Mouse (Mus musculus) midbrain, embryonic 12.5 days (tissue): ENCODE measurements around the gene Krtap12-1. TPM values are rescaled to one million over a fixed set of nuclear protein-coding genes. Genes with fewer than 3 reads are reported as not detected.
A peak's percentile ranks its signal among the peaks of the same experiment; 100 is the strongest.
"Not testable (repeated sequence)": the region's sequence is repeated elsewhere in the genome, so short reads cannot be mapped to it uniquely, and the experiment has no call there.

Experiments used
- ATAC-seq: fragments of 200-750 bp; cut with Nextera tagmentation; 2 replicates; pipeline ENCODE4 v1.8.0; 2017; ENCODE audit warnings: low read depth, moderate TSS enrichment, moderate library complexity; ENCODE audit not compliant: low FRiP score
- H3K27ac ChIP-seq: fragments of 300-500 bp; sonication (generic); replicated peaks from 2 replicates; pipeline ENCODE4 v1.5.1; 2016; ENCODE audit warnings: mild to moderate bottlenecking
- H3K27me3 ChIP-seq: fragments of 300-500 bp; sonication (generic); 2 replicates; pipeline ENCODE4 v1.6.1; 2016; ENCODE audit warnings: mild to moderate bottlenecking
- H3K36me3 ChIP-seq: fragments of 300-500 bp; sonication (generic); 2 replicates; pipeline ENCODE4 v1.6.1; 2016
- H3K4me1 ChIP-seq: fragments of 300-500 bp; sonication (generic); 2 replicates; pipeline ENCODE4 v1.6.1; 2016
- H3K4me2 ChIP-seq: fragments of 300-500 bp; sonication (generic); replicated peaks from 2 replicates; pipeline ENCODE4 v1.6.1; 2016; ENCODE audit warnings: mild to moderate bottlenecking, moderate library complexity
- H3K4me3 ChIP-seq: fragments of 300-500 bp; sonication (generic); 2 replicates; pipeline ENCODE4 v1.5.1; 2016; ENCODE audit warnings: mild to moderate bottlenecking
- H3K9ac ChIP-seq: fragments of 300-500 bp; sonication (generic); replicated peaks from 2 replicates; pipeline ENCODE4 v1.6.1; 2016; ENCODE audit warnings: mild to moderate bottlenecking, moderate library complexity
- H3K9me3 ChIP-seq: fragments of 300-500 bp; sonication (generic); 2 replicates; pipeline ENCODE4 v1.6.1; 2016; ENCODE audit warnings: mild to moderate bottlenecking
- WGBS: fragments of 180-500 bp; shearing (Covaris S2); methylation state at CpG from one replicate; pipeline ENCODE4 v1.1.7; 2016; 5-methylcytosine and 5-hydroxymethylcytosine counted together
- polyA plus RNA-seq: library from polyadenylated mRNA; unstranded; fragments of >200 nt; fragmentation: Nextera tagmentation; extraction: Ambion mirVana; gene quantifications from 2 replicates; pipeline ENCODE4 v1.2.1, GENCODE M21; 2016

Gene Krtap12-1
- not detected in 2 replicates for polyA plus RNA-seq

DNA sequence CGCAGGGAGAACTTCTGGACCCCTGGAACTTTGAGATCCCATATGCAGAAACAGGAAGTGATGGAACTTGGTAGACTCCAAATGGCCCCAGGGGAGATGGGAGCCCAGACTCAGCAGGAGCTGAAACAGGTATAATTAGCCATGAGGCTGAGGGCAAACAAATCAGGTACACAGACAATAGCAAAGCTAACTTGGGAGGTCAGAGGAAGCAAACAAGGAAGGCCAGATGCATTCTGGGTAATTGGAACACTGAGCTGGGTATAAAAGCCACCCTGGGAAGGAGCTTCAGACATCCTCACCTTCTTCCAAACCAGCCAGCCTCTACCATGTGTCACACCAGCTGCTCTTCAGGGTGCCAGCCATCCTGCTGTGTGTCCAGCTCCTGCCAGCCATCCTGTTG is at the start of gene Krtap12-1:
Gene Krtap12-1 (plus strand): TSS at position 301 of the 400 bp plus-strand sequence.
- H3K27ac ChIP-seq, H3K4me2 ChIP-seq, ATAC-seq, H3K27me3 ChIP-seq, H3K4me1 ChIP-seq, H3K4me3 ChIP-seq, H3K9ac ChIP-seq, H3K9me3 ChIP-seq, H3K36me3 ChIP-seq: not testable (repeated sequence)
- 86% methylated on average over 1 of the region's 1 CpGs for WGBS

DNA sequence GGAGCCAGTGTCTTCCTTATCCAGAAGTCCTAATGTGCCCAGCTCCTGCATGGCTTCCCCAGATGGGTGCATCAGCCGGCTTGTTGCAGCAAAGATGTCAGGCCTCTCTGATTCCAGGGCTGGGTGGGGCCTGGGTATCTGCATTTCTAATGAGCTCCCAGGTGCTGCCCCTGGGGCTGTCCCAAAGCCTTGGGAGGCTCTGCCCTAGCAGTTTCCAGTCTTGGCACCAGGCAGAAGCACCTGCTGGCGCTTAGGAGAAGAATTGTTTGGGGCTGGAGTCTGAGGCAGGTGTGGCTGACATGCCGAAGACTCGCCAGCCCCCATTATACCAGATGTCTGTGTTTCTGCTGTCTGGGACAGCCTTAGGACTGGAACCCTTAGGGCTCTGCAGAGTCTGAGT is 49.7 kb upstream of the Krtap12-1 start:
- H3K36me3 ChIP-seq = no peaks in the 10 kb centered on the region
- no peak overlapping the region for H3K9ac ChIP-seq
- no peak overlapping the region for H3K27ac ChIP-seq
- H3K9me3 ChIP-seq = no peaks in the 10 kb centered on the region
- 70% methylated on average over 4 of the region's 4 CpGs for WGBS
- peaks cover 3% of the 10 kb centered on the region for H3K27me3 ChIP-seq
- ATAC-seq = no peak
- H3K4me1 ChIP-seq = 0 out of 2 replicates have a peak, but pooled peaks cover 6% of the 10 kb centered on the region
- H3K4me2 ChIP-seq = no peak overlapping the region
- no peak overlapping the region for H3K4me3 ChIP-seq

DNA sequence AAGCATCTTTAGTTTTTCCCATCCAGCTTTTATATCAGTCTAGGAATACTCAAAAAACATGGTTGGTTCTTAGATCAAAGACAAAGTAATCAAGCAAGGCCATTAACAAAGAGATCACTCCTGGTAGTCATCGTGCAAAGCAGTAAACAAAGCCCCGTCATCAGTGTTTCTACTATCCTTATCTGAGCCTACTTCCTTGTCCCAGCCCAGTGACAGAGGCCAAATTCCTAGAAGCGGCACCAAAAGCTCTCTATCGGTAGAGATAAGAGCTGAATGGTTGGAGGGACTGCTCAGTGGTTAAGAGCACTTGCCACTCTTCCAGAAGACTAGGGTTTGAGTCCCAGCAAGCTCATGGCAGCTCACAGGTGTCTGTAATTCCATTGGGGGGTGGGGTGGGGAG is 48.9 kb upstream of the Krtap12-1 start:
- WGBS = 91% methylated on average over 4 of the region's 4 CpGs

DNA sequence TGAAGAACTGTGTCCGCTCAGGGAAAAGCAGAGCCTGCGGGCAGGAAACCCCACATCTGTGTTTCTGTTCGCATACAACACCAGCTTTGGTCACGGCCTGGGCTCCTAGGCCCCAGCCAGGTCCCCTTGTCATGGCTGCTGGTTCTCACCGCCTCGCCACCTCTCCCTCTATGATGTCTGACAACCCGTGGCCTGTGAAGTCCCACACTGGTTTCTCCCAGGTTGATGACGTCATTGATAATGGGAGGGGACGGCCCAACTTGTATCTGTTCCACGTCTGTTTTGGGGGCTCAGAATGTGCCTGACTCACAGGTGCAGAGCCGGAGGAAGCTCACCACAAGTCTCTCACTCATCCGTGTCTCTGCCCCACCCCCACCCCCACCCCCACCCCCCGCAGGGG is 46.6 kb upstream of the Krtap12-1 start:
- peaks cover 33% of the 10 kb centered on the region for H3K27me3 ChIP-seq
- H3K9ac ChIP-seq = no peak overlapping the region
- no peak overlapping the region for H3K4me3 ChIP-seq
- no peak for ATAC-seq
- H3K27ac ChIP-seq = no peak overlapping the region
- WGBS = 59% methylated on average over 13 of the region's 13 CpGs
- no peaks in the 10 kb centered on the region for H3K9me3 ChIP-seq
- H3K4me1 ChIP-seq = peaks cover 20% of the 10 kb centered on the region
- H3K36me3 ChIP-seq = no peaks in the 10 kb centered on the region
- H3K4me2 ChIP-seq = no peak overlapping the region

More for the DNA sequence above, 48.9 kb upstream of the Krtap12-1 start:
- H3K9ac ChIP-seq = no peak overlapping the region
- no peak overlapping the region for H3K4me3 ChIP-seq
- no peaks in the 10 kb centered on the region for H3K9me3 ChIP-seq
- no peaks in the 10 kb centered on the region for H3K36me3 ChIP-seq
- H3K4me1 ChIP-seq = 0 out of 2 replicates have a peak, but pooled peaks cover 6% of the 10 kb centered on the region
- H3K27ac ChIP-seq = no peak overlapping the region
- ATAC-seq = no peak
- no peak overlapping the region for H3K4me2 ChIP-seq
- H3K27me3 ChIP-seq = peaks cover 11% of the 10 kb centered on the region

DNA sequence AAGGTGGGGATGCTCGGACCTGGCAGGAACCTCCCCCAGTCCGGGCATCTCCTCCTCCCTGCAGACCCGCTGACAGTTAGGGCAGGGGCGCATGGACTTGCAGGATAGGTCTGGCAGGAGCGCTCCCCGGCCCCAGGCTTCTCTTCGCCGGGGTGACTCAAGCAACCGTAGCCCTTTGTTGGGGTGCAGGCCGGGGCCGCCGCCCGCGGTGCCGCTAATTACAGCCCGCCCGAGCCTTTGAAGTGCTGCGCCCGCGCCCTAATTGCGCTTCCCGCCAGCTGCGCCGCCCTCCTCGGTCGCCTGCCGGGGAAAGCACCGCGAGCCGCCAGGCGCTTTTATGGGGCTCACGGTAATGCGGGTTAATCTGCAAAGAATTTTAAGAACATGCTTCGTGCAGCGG is 42.8 kb upstream of the Krtap12-1 start:
- Histone ChIP-seq H3K9ac (no peak overlapping the region), H3K4me1 (peaks cover 20% of the 10 kb centered on the region), H3K4me2 (peak overlapping the region; percentile 60), H3K27me3 (peaks cover 41% of the 10 kb centered on the region), H3K36me3 (no peaks in the 10 kb centered on the region), H3K9me3 (no peaks in the 10 kb centered on the region), H3K4me3 (peak overlapping the region; percentile 29), H3K27ac (0 out of 2 replicates have a peak overlapping the region, but pooled peaks have one; percentile 39)
- ATAC-seq = peak; percentile 66
- WGBS = under 1% methylated on average over 35 of the region's 35 CpGs

DNA sequence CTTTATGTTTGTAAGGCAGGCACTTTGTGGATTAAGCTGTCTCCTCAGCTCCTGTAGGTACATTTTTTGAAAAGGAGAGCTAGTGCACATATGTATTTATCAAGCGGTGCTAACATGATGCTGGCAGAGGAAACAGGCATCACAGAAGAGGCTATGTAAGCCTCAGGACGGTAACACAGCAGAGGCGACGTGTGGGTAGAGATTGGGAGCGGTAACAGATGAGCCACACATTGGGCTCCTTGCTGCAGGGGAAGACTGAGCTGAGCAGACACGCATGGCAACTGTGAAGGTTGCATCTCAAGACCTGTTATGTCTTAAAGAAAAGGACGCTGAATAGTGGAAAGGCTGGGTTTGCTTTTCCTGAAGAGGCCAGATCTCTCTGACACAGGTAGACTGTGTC is 37.4 kb upstream of the Krtap12-1 start:
- Histone ChIP-seq H3K27ac (no peak overlapping the region), H3K4me1 (peaks cover 15% of the 10 kb centered on the region), H3K9me3 (no peaks in the 10 kb centered on the region), H3K36me3 (no peaks in the 10 kb centered on the region), H3K4me3 (no peak overlapping the region), H3K9ac (no peak overlapping the region), H3K4me2 (no peak overlapping the region), H3K27me3 (peaks cover 51% of the 10 kb centered on the region)
- 81% methylated on average over 7 of the region's 7 CpGs for WGBS
- ATAC-seq = no peak

DNA sequence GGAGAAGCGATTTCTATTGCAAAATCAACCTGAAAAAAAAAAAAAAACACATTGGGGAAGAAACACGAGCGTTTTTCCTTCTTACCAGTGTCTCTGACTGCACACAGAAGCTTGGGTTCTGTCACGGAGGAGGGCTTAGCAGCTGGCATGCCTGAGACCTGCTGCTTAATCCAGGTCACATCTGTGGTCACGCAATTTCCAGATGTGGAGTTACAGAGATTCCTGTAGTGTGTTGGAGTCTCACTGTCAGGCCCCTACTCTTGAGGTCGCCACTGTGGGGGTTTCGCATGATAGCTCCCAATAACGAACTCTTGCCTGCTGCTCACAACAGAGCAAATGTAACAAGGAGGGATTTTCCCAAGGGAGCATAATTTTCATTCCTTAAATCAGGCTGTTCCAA is 36.2 kb upstream of the Krtap12-1 start:
- H3K27me3 ChIP-seq = peaks cover 51% of the 10 kb centered on the region
- 37% methylated on average over 8 of the region's 8 CpGs for WGBS
- no peak for ATAC-seq

DNA sequence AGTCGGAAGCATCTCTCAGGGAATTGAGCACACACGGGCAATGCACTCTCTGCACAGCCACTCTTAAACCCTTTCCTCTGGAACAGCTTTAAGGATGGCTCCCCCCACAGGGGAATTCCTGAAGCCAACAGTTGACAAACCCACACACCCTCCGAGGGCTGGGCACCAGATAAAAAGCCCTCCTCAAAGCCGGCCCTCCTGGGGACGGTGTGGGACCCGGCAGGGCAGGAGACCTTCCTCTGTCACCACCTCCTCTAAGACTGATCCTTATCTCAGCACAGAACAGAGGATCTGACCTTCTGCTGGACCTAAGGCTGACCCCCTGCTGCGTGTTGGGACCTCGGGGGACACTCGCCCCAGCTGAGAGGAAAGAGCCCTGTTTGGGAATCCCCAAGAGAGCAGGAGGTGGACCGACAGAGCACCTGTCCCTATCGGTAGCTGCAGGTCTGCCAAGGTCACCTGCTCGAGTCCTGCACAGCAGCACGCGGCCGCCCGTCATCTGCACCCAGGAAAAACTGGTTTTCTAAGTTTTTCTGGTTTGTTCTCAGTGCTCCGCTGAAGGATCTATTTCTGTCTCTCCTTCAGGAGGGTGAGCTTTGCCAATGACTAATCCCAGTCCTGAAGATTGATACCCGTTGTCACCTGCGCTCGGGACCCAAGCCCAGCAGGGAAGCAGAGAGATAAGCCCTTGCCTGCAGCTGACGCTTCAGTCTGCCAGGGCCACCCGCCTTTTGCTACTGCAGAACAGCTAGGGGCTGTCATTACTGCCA is 34.3 kb upstream of the Krtap12-1 start, which contains the start of gene Tspear:
Gene Tspear (plus strand): TSS at position 675 of the 770 bp plus-strand sequence.
- H3K4me2 ChIP-seq = no peak within 1 kb of the TSS
- peaks cover 46% of the 10 kb centered on the region for H3K27me3 ChIP-seq
- 8% methylated on average over 20 of the region's 22 CpGs for WGBS
- no peak for ATAC-seq
- no peak within 1 kb of the TSS for H3K9ac ChIP-seq
- H3K36me3 ChIP-seq = no peaks in the 10 kb centered on the region
- no peaks in the 10 kb centered on the region for H3K9me3 ChIP-seq
- no peak within 1 kb of the TSS for H3K27ac ChIP-seq
- peaks cover 20% of the 10 kb centered on the region for H3K4me1 ChIP-seq
- no peak within 1 kb of the TSS for H3K4me3 ChIP-seq

More for the DNA sequence above, 36.2 kb upstream of the Krtap12-1 start:
- H3K36me3 ChIP-seq = no peaks in the 10 kb centered on the region
- no peak overlapping the region for H3K4me2 ChIP-seq
- no peaks in the 10 kb centered on the region for H3K9me3 ChIP-seq
- no peak overlapping the region for H3K9ac ChIP-seq
- H3K4me1 ChIP-seq = peaks cover 12% of the 10 kb centered on the region; the same call in 1 of the 2 replicates
- H3K27ac ChIP-seq = no peak overlapping the region
- H3K4me3 ChIP-seq = no peak overlapping the region

DNA sequence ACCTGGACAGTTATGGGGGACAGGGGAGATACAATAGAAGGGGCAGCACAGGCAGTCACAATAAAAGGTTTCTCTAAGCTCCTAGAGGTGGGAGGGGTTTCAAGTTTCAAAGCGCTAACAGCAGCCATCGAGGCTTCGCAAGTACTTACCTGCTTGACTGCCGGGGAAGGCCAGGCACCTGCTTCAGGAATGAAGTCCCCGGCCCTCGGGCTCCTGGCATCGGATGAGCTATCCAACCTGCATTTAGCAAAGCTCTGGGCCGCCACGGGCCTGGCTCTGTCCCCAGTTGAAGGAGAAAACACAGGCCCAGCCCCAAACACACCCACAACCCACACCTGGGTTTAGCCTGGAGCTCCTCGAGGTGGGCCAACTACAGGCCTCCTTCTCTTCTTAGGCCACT is 33.4 kb upstream of the Krtap12-1 start:
- Histone ChIP-seq H3K27me3 (peaks cover 46% of the 10 kb centered on the region), H3K27ac (no peak overlapping the region), H3K4me3 (no peak overlapping the region), H3K9ac (no peak overlapping the region), H3K9me3 (no peaks in the 10 kb centered on the region), H3K4me1 (peaks cover 20% of the 10 kb centered on the region), H3K4me2 (no peak overlapping the region), H3K36me3 (no peaks in the 10 kb centered on the region)
- no peak for ATAC-seq
- 31% methylated on average over 10 of the region's 10 CpGs for WGBS

DNA sequence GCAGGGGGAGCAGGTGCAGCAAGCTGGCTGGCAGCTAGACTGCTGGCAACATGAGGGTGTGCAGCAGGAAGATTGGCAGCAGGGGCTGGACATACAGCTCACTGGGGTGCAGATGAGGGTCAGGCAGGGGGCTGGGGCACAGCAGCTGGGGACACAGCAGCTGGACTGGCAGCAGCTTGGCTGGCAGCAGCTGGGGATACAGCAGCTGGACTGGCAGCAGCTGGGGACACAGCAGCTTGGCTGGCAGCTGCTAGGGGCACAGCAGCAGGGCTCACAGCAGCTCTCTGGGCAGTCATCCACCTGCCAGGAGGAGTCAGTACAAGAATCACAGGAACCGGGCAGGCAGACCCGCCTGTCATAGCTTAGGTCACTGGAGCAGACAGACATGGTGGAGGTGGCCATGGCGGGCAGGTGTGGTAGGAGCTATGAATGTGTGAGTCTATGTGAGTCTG is 30.0 kb upstream of the Krtap12-1 start, which contains the start of gene Gm19402:
Gene Gm19402 (minus strand): TSS at position 402 of the 452 bp plus-strand sequence.
- ATAC-seq, H3K4me2 ChIP-seq, H3K9ac ChIP-seq, H3K36me3 ChIP-seq, H3K4me3 ChIP-seq, H3K9me3 ChIP-seq: not testable (repeated sequence)
- Histone ChIP-seq H3K4me1 (peaks cover 17% of the 10 kb centered on the region), H3K27me3 (peaks cover 37% of the 10 kb centered on the region), H3K27ac (0 out of 2 replicates have a peak within 1 kb of the TSS, but pooled peaks have one; percentile 40)
- WGBS = 66% methylated on average over 3 of the region's 3 CpGs

DNA sequence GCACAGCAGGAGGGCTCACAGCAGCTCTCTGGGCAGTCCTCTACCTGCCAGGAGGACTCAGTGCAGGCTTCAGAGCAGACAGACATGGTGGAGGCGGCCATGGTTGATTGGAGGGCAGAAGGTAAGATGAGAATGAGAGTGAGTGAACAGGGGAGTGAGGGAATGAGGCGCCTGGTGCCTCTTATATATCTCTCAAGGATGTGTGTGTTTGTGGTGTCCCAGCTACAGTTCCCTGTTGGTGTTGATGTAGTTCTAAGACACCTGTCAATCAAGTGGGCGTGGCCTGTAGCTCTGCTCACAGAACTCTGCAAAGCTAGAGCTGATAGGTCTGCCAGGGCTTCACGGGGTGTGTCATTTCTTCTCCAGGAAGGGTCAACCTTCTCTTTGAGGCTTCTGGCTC is 23.3 kb upstream of the Krtap12-1 start, which contains the start of gene Gm9508:
Gene Gm9508 (minus strand): TSS at position 101 of the 400 bp plus-strand sequence.
- ATAC-seq = no peak
- H3K4me2 ChIP-seq = no peak within 1 kb of the TSS
- no peaks in the 10 kb centered on the region for H3K36me3 ChIP-seq
- H3K4me1 ChIP-seq = no peaks in the 10 kb centered on the region
- no peak within 1 kb of the TSS for H3K9ac ChIP-seq
- H3K27me3 ChIP-seq = no peaks in the 10 kb centered on the region
- WGBS = 37% methylated on average over 4 of the region's 4 CpGs
- no peaks in the 10 kb centered on the region for H3K9me3 ChIP-seq
- no peak within 1 kb of the TSS for H3K4me3 ChIP-seq
- no peak within 1 kb of the TSS for H3K27ac ChIP-seq

DNA sequence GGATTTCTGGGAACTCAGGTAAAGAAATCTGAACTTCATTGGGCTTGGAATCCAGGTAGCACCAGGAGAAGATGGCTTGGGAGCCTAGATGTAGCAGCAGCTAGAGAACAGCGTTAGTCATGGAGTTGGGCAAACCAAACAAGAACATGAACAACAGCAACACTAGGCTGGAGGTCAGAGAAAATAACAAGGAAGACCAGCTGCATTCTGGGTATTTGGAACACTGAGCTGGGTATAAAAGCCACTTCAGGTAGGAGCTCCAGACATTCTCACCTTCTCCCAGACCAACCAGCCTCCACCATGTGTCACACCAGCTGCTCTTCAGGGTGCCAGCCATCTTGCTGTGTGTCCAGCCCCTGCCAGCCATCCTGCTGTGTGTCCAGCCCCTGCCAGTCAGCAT is 14.1 kb upstream of the Krtap12-1 start, which contains the start of gene Gm10272:
Gene Gm10272 (plus strand): TSS at position 301 of the 400 bp plus-strand sequence.
- H3K4me3 ChIP-seq = no peak within 1 kb of the TSS
- H3K4me1 ChIP-seq = no peaks in the 10 kb centered on the region
- H3K27me3 ChIP-seq = no peaks in the 10 kb centered on the region
- H3K27ac ChIP-seq = no peak within 1 kb of the TSS
- H3K9me3 ChIP-seq = peaks cover 7% of the 10 kb centered on the region; the same call in 1 of the 2 replicates
- no peak for ATAC-seq
- H3K4me2 ChIP-seq = no peak within 1 kb of the TSS
- no peak within 1 kb of the TSS for H3K9ac ChIP-seq
- H3K36me3 ChIP-seq = no peaks in the 10 kb centered on the region
- WGBS = 85% methylated on average over 1 of the region's 1 CpGs
